Mouse (Mus musculus) liver, embryonic 12.5 days (tissue): ENCODE results near the gene Capn1. TPM values are rescaled to one million over a fixed set of nuclear protein-coding genes. Genes with fewer than 3 reads are reported as not detected.

Source experiments
- ATAC-seq: fragments of 200-750 bp; cut with Nextera tagmentation; 2 replicates; pipeline ENCODE4 v1.8.0; 2017; ENCODE audit warnings: moderate number of reproducible peaks, mild to moderate bottlenecking, moderate library complexity
- H3K27ac ChIP-seq: fragments of 300-500 bp; sonication (generic); 2 replicates; pipeline ENCODE4 v1.5.1; 2016; ENCODE audit warnings: mild to moderate bottlenecking
- H3K27me3 ChIP-seq: fragments of 300-500 bp; sonication (generic); replicated peaks from 2 replicates; pipeline ENCODE4 v1.6.1; 2016; ENCODE audit warnings: mild to moderate bottlenecking, moderate library complexity
- H3K36me3 ChIP-seq: fragments of 300-500 bp; sonication (generic); 2 replicates; pipeline ENCODE4 v1.6.1; 2016; ENCODE audit warnings: mild to moderate bottlenecking, moderate library complexity
- H3K4me1 ChIP-seq: fragments of 300-500 bp; sonication (generic); 2 replicates; pipeline ENCODE4 v1.6.1; 2016
- H3K4me2 ChIP-seq: fragments of 300-500 bp; sonication (generic); 2 replicates; pipeline ENCODE4 v1.6.1; 2016; ENCODE audit warnings: mild to moderate bottlenecking, moderate library complexity
- H3K4me3 ChIP-seq: fragments of 300-500 bp; sonication (generic); 2 replicates; pipeline ENCODE4 v1.5.1; 2016; ENCODE audit warnings: mild to moderate bottlenecking, moderate library complexity
- H3K9ac ChIP-seq: fragments of 300-500 bp; sonication (generic); 2 replicates; pipeline ENCODE4 v1.6.1; 2016; ENCODE audit warnings: mild to moderate bottlenecking, moderate library complexity
- H3K9me3 ChIP-seq: fragments of 300-500 bp; sonication (generic); replicated peaks from 2 replicates; pipeline ENCODE4 v1.6.1; 2016; ENCODE audit warnings: mild to moderate bottlenecking, moderate library complexity
- WGBS: fragments of 180-500 bp; shearing (Covaris S2); methylation state at CpG from one replicate; pipeline ENCODE4 v1.1.7; 2016; ENCODE audit not compliant: insufficient replicate concordance; 5-methylcytosine and 5-hydroxymethylcytosine counted together
- polyA plus RNA-seq: library from polyadenylated mRNA; unstranded; fragments of >200 nt; fragmentation: Nextera tagmentation; extraction: Ambion mirVana; gene quantifications from 2 replicates; pipeline ENCODE4 v1.2.1, GENCODE M21; 2016

Gene Capn1
- polyA plus RNA-seq, 1 experiment from 2014 or later = 37.7 TPM

DNA sequence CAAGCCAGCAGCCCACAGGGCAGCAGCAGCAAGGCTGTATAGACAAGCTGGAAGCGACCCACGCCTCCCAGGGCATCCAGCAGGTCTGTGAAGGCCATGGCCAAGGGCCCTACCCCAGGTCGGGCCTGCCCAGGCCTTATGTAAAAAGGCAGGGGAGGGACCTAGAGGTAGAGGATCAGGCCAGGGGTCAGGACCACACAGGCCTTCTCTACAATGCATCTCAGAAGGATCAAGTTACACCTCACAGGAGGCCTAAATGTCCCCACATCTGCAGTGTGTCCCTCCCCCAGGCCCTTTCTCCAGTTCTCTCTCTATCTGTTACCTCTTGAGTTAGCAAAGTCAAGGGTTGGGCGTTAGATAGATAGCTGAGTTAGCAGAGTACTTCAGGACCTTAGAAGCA is 29.7 kb downstream of the Capn1 start, which contains the start of gene Slc22a20:
Gene Slc22a20 (minus strand): TSS at position 101 of the 400 bp plus-strand sequence.
- no peak within 1 kb of the TSS for H3K27ac ChIP-seq
- no peak within 1 kb of the TSS for H3K4me3 ChIP-seq
- WGBS = 69% methylated on average over 4 of the region's 4 CpGs
- no peak within 1 kb of the TSS for H3K4me2 ChIP-seq
- H3K9ac ChIP-seq = no peak within 1 kb of the TSS
- H3K36me3 ChIP-seq = peaks cover 28% of the 10 kb centered on the region
- no peaks in the 10 kb centered on the region for H3K9me3 ChIP-seq
- peaks cover 5% of the 10 kb centered on the region; the same call in 1 of the 2 replicates for H3K27me3 ChIP-seq
- H3K4me1 ChIP-seq = peaks cover 30% of the 10 kb centered on the region
- ATAC-seq = no peak

- peak; percentile 51 for ATAC-seq
- Histone ChIP-seq H3K4me1 (peaks cover 16% of the 10 kb centered on the region), H3K27me3 (peaks cover 5% of the 10 kb centered on the region; the same call in 1 of the 2 replicates), H3K27ac (no peak overlapping the region), H3K4me2 (no peak overlapping the region), H3K4me3 (no peak overlapping the region), H3K36me3 (no peaks in the 10 kb centered on the region), H3K9ac (0 out of 2 replicates have a peak overlapping the region, but pooled peaks have one; percentile 7), H3K9me3 (no peaks in the 10 kb centered on the region)
- 39% methylated on average over 9 of the region's 9 CpGs for WGBS
These were observed 35.2 kb downstream of the Capn1 start for GRCm38 (mm10) chr19:5980477-5980876.

DNA sequence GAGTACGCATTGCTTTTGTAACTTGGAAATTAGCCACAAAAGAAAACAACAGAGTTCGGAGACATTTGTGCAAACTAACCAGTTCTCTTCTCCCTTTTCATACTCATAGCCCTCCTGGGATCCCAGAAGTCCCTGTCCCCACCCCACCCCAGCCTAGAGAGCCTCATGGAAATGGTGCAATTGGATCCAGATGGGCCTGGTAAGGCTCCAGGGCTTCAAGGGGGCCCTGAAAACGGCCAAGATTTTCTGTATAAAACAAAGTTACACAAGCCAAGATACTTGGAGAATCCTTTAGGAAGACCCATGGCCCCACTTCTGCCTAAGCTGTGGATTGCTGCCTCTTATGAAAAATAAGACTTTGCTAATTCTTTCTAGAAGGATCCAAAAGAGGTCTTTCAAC is 38.0 kb downstream of the Capn1 start:
- Histone ChIP-seq H3K36me3 (no peaks in the 10 kb centered on the region), H3K27me3 (peaks cover 8% of the 10 kb centered on the region; the same call in 1 of the 2 replicates), H3K4me3 (no peak overlapping the region), H3K9me3 (no peaks in the 10 kb centered on the region), H3K27ac (no peak overlapping the region), H3K9ac (no peak overlapping the region), H3K4me2 (no peak overlapping the region), H3K4me1 (peaks cover 17% of the 10 kb centered on the region)
- no peak for ATAC-seq
- 74% methylated on average over 3 of the region's 3 CpGs for WGBS

- no peak for ATAC-seq
- WGBS = 70% methylated on average over 4 of the region's 4 CpGs
- H3K9me3 ChIP-seq = no peaks in the 10 kb centered on the region
- H3K4me2 ChIP-seq = no peak overlapping the region
- no peaks in the 10 kb centered on the region for H3K36me3 ChIP-seq
- H3K4me1 ChIP-seq = peaks cover 11% of the 10 kb centered on the region
- no peak overlapping the region for H3K27ac ChIP-seq
- H3K27me3 ChIP-seq = peaks cover 11% of the 10 kb centered on the region; the same call in 1 of the 2 replicates
- no peak overlapping the region for H3K9ac ChIP-seq
- no peak overlapping the region for H3K4me3 ChIP-seq
These were observed 40.0 kb downstream of the Capn1 start for GRCm38 (mm10) chr19:5975676-5976075.

GRCm38 (mm10) chr19:5975112-5975511 is 40.6 kb downstream of the Capn1 start:
- ATAC-seq = no peak
- Histone ChIP-seq H3K27ac (no peak overlapping the region), H3K4me1 (peaks cover 9% of the 10 kb centered on the region), H3K9me3 (no peaks in the 10 kb centered on the region), H3K36me3 (no peaks in the 10 kb centered on the region), H3K4me3 (no peak overlapping the region), H3K9ac (no peak overlapping the region), H3K27me3 (peaks cover 11% of the 10 kb centered on the region; the same call in 1 of the 2 replicates), H3K4me2 (no peak overlapping the region)
- WGBS = 72% methylated on average over 4 of the region's 4 CpGs

- H3K27me3 ChIP-seq = peaks cover 7% of the 10 kb centered on the region; the same call in 1 of the 2 replicates
- H3K9ac ChIP-seq = no peak overlapping the region
- H3K27ac ChIP-seq = peak overlapping the region; percentile 87
- no peaks in the 10 kb centered on the region for H3K36me3 ChIP-seq
- peaks cover 62% of the 10 kb centered on the region for H3K4me1 ChIP-seq
- peak overlapping the region; percentile 57 for H3K4me2 ChIP-seq
- no peaks in the 10 kb centered on the region for H3K9me3 ChIP-seq
- 27% methylated on average over 10 of the region's 10 CpGs for WGBS
- no peak overlapping the region for H3K4me3 ChIP-seq
- peak; percentile 87 for ATAC-seq
These were observed 48.0 kb downstream of the Capn1 start for GRCm38 (mm10) chr19:5967664-5968063.

- H3K27me3 ChIP-seq = peaks cover 5% of the 10 kb centered on the region; the same call in 1 of the 2 replicates
- H3K9ac ChIP-seq = peak overlapping the region; percentile 49
- H3K4me2 ChIP-seq = peak overlapping the region; percentile 57
- peak overlapping the region; percentile 13 for H3K4me3 ChIP-seq
- H3K4me1 ChIP-seq = peaks cover 69% of the 10 kb centered on the region
- 41% methylated on average over 6 of the region's 6 CpGs for WGBS
- peak overlapping the region; percentile 87 for H3K27ac ChIP-seq
- H3K36me3 ChIP-seq = peaks cover 2% of the 10 kb centered on the region
- no peaks in the 10 kb centered on the region for H3K9me3 ChIP-seq
- ATAC-seq = peak; percentile 66
These were observed 48.9 kb downstream of the Capn1 start for GRCm38 (mm10) chr19:5966786-5967185.

DNA sequence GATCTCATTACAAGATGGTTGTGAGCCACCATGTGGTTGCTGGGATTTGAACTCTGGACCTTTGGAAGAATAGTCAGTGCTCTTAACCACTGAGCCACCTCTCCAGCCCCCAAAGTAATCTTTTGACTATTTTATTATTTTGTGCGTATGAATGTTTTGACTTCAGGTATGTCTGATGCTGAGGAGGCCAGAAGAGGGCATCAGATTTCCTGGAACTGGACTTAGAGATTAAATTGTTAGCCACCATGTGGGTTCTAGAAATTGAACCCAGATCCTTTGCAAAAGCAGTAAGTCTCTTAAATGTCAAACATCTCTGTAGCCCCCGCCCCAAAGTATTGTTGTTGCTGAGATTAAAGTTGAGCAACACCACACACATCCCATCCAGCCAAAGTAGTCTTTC is 49.8 kb downstream of the Capn1 start:
- WGBS = 85% methylated on average over 2 of the region's 2 CpGs
- H3K36me3 ChIP-seq = peaks cover 11% of the 10 kb centered on the region

GRCm38 (mm10) chr19:5965280-5965679 is 50.4 kb downstream of the Capn1 start:
- Histone ChIP-seq H3K27ac (peak overlapping the region; percentile 88), H3K27me3 (no peaks in the 10 kb centered on the region), H3K36me3 (peaks cover 17% of the 10 kb centered on the region), H3K4me1 (peaks cover 77% of the 10 kb centered on the region), H3K9ac (peak overlapping the region; percentile 86), H3K4me2 (peak overlapping the region; percentile 92), H3K9me3 (no peaks in the 10 kb centered on the region), H3K4me3 (0 out of 2 replicates have a peak overlapping the region, but pooled peaks have one; percentile 81)
- WGBS = 5% methylated on average over 4 of the region's 4 CpGs
- ATAC-seq = no peak

More for the DNA sequence above, 49.8 kb downstream of the Capn1 start:
- H3K4me1 ChIP-seq = peaks cover 78% of the 10 kb centered on the region
- ATAC-seq = no peak
- peak overlapping the region; percentile 49 for H3K9ac ChIP-seq
- peak overlapping the region; percentile 57; the same call in 1 of the 2 replicates for H3K4me2 ChIP-seq
- H3K27me3 ChIP-seq = no peaks in the 10 kb centered on the region
- H3K4me3 ChIP-seq = no peak overlapping the region
- H3K9me3 ChIP-seq = no peaks in the 10 kb centered on the region
- H3K27ac ChIP-seq = peak overlapping the region; percentile 87

DNA sequence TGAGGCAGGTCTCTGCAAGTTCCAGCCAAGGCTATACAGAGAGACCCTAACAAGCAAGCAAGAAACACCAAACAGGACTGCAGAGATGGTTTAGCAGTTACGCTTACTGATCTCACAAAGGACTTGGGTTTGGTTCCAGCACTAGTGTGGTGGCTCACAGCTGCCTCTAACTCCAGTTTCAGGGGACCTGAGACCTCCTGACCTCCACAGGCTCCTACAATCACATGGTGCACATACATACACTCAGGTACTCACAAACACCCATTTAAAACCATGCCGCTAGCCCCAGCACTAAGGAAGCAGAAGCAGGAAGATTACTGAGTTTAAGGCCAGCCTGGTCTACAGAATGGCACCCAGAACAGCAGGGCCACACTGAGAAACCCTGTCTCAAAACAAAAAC is 50.9 kb downstream of the Capn1 start:
- WGBS = 77% methylated on average over 2 of the region's 2 CpGs
- Histone ChIP-seq H3K4me1 (peaks cover 73% of the 10 kb centered on the region), H3K4me2 (peak overlapping the region; percentile 92), H3K36me3 (peaks cover 22% of the 10 kb centered on the region), H3K27me3 (no peaks in the 10 kb centered on the region), H3K27ac (peak overlapping the region; percentile 88), H3K4me3 (peak overlapping the region; percentile 81), H3K9ac (peak overlapping the region; percentile 86), H3K9me3 (no peaks in the 10 kb centered on the region)
- no peak for ATAC-seq

- Histone ChIP-seq H3K4me3 (peak within 1 kb of the TSS; percentile 81), H3K27me3 (no peaks in the 10 kb centered on the region), H3K9ac (peak within 1 kb of the TSS; percentile 86), H3K27ac (peak within 1 kb of the TSS; percentile 88), H3K9me3 (no peaks in the 10 kb centered on the region), H3K4me2 (peak within 1 kb of the TSS; percentile 92), H3K4me1 (peaks cover 70% of the 10 kb centered on the region), H3K36me3 (peaks cover 29% of the 10 kb centered on the region)
- WGBS = under 1% methylated on average over 50 of the region's 50 CpGs
- peak; percentile 67 for ATAC-seq
These were observed 51.7 kb downstream of the Capn1 start, which contains the start of gene Pola2 for GRCm38 (mm10) chr19:5963883-5964562. TSS of gene Pola2 (minus strand) at chr19:5964202.

GRCm38 (mm10) chr19:5962651-5963050 is 53.0 kb downstream of the Capn1 start:
- peak overlapping the region; percentile 81 for H3K4me3 ChIP-seq
- 27% methylated on average over 1 of the region's 1 CpGs for WGBS
- H3K9ac ChIP-seq = peak overlapping the region; percentile 86
- H3K36me3 ChIP-seq = peaks cover 43% of the 10 kb centered on the region
- peak overlapping the region; percentile 92 for H3K4me2 ChIP-seq
- H3K4me1 ChIP-seq = peaks cover 62% of the 10 kb centered on the region
- no peak for ATAC-seq
- 0 out of 2 replicates have a peak overlapping the region, but pooled peaks have one; percentile 5 for H3K27ac ChIP-seq
- H3K9me3 ChIP-seq = no peaks in the 10 kb centered on the region
- H3K27me3 ChIP-seq = no peaks in the 10 kb centered on the region
